Mouse (Mus musculus) heart, adult 8-10 months (tissue): ENCODE data around the gene Stk33. TPM values are rescaled to one million over a fixed set of nuclear protein-coding genes. Genes with fewer than 3 reads are reported as not detected.

Experiments
- DNase-seq: peaks from one replicate; pipeline ENCODE4 v3.0.0; 2022; ENCODE audit warnings: low spot score
- total RNA-seq, 4 experiments: library from RNA; stranded (reverse); gene quantifications; 2 replicates each; pipeline ENCODE4 v1.2.4; 2022

The Stk33 gene
- total RNA-seq, 4 experiments from 2014 or later: 0.14 to 0.25 TPM; not detected in 2

- no peak for DNase-seq
Observed at GRCm38 (mm10) chr7:109241313-109241712, 197.6 kb downstream of the Stk33 start.

- DNase-seq: no peak
Observed at GRCm38 (mm10) chr7:109239346-109239745, 199.5 kb downstream of the Stk33 start.

- DNase-seq: no peak
Observed at GRCm38 (mm10) chr7:109238724-109239123, 200.2 kb downstream of the Stk33 start.

- no peak for DNase-seq
Observed at GRCm38 (mm10) chr7:109234882-109235640, 203.8 kb downstream of the Stk33 start.

- DNase-seq: no peak
Observed at GRCm38 (mm10) chr7:109234476-109234875, 204.4 kb downstream of the Stk33 start.

GRCm38 (mm10) chr7:109231881-109232321 lies 207.0 kb downstream of the Stk33 start:
- no peak for DNase-seq

GRCm38 (mm10) chr7:109231307-109231706 lies 207.6 kb downstream of the Stk33 start:
- no peak for DNase-seq

GRCm38 (mm10) chr7:109230806-109231205 lies 208.1 kb downstream of the Stk33 start:
- peak; percentile 45 for DNase-seq

Other genes starting within 250 kb of the Stk33 start
- under 1 TPM; 0.13 to 0.37 (median 0.15) TPM for gene Trim66, start 69.1 kb upstream of the Stk33 start, total RNA-seq
- 100 to 1,000 TPM in 2 of 4 experiments, 10 to 100 TPM in 2; 82.2 to 125 (median 99.4) TPM for gene Rpl27a, start 80.1 kb upstream of the Stk33 start, total RNA-seq